Mouse (Mus musculus) MEL (cell line): ENCODE data around the gene Josd2. TPM values are rescaled to one million over a fixed set of nuclear protein-coding genes. Genes with fewer than 3 reads are reported as not detected.

Experiments
- DNase-seq: peaks from one replicate; pipeline ENCODE4 v3.0.0; 2011; ENCODE audit warnings: low read depth, low spot score
- H3K27ac ChIP-seq: 2 replicates; pipeline ENCODE4 v1.5.1; 2012; ENCODE audit warnings: low read depth, mild to moderate bottlenecking, control low read depth, low read length, moderate library complexity; ENCODE audit not compliant: control insufficient read depth
- H3K27me3 ChIP-seq, 2 experiments: fragments of 150-350 bp in 1 of 2; sonication (generic) in 1 of 2; 2 replicates each; pipeline ENCODE4 v1.6.1; 2012; ENCODE audit warnings: low read length in 2 of 2, mild to moderate bottlenecking in 2 of 2, improper control_type of control experiment in 1 of 2, moderate library complexity in 1 of 2; ENCODE audit not compliant: insufficient read depth in 2 of 2, control insufficient read depth in 1 of 2
- H3K36me3 ChIP-seq, 2 experiments: 2 replicates each; pipeline ENCODE4 v1.6.1; 2012 to 2014; ENCODE audit warnings: low read length in 2 of 2, improper control_type of control experiment in 1 of 2, inconsistent platforms in 1 of 2, mild to moderate bottlenecking in 1 of 2; ENCODE audit not compliant: insufficient read depth in 2 of 2, control insufficient read depth in 1 of 2
- H3K4me1 ChIP-seq, 2 experiments: fragments of 150-350 bp in 1 of 2; sonication (generic) in 1 of 2; 2 replicates each; pipeline ENCODE4 v1.6.1; 2012; ENCODE audit warnings: low read length in 2 of 2, improper control_type of control experiment in 1 of 2, mild to moderate bottlenecking in 1 of 2; ENCODE audit not compliant: insufficient read depth in 2 of 2, control insufficient read depth in 1 of 2
- H3K4me3 ChIP-seq, 2 experiments: fragments of 150-350 bp in 1 of 2; sonication (generic) in 1 of 2; 2 replicates each; pipeline ENCODE4 v1.5.1; 2012; ENCODE audit warnings: low read depth in 2 of 2, low read length in 2 of 2, mild to moderate bottlenecking in 2 of 2, moderate library complexity in 2 of 2, control low read depth in 1 of 2, improper control_type of control experiment in 1 of 2; ENCODE audit not compliant: control insufficient read depth in 1 of 2, insufficient read depth in 1 of 2
- H3K79me2 ChIP-seq: 2 replicates; pipeline ENCODE4 v1.6.1; 2012; ENCODE audit warnings: mild to moderate bottlenecking, low read length, moderate library complexity; ENCODE audit not compliant: control insufficient read depth, poor library complexity, insufficient read depth
- H3K9ac ChIP-seq: 2 replicates; pipeline ENCODE4 v1.6.1; 2012; ENCODE audit warnings: low read depth, mild to moderate bottlenecking, control low read depth, low read length, moderate library complexity; ENCODE audit not compliant: control insufficient read depth, poor library complexity, severe bottlenecking
- H3K9me3 ChIP-seq: fragments of 150-350 bp; sonication (generic); replicated peaks from 2 replicates; pipeline ENCODE4 v1.6.1; 2012; ENCODE audit warnings: mild to moderate bottlenecking, low read length, improper control_type of control experiment, moderate library complexity; ENCODE audit not compliant: insufficient read depth
- CHD2 ChIP-seq: IDR thresholded peaks from 2 replicates; pipeline ENCODE4 v1.6.1; 2011; ENCODE audit warnings: low read length, improper control_type of control experiment
- CTCF ChIP-seq, 3 experiments: IDR thresholded peaks in 2 of 3; conservative IDR thresholded peaks in 1 of 3; 2 replicates each; pipeline ENCODE4 v1.5.1; 2011 to 2012; ENCODE audit warnings: low read length in 3 of 3, low read depth in 2 of 3, mild to moderate bottlenecking in 2 of 3, improper control_type of control experiment in 1 of 3, inconsistent platforms in 1 of 3, mixed read lengths in 1 of 3, moderate library complexity in 1 of 3; ENCODE audit not compliant: control insufficient read depth in 1 of 3, insufficient read depth in 1 of 3, poor library complexity in 1 of 3, severe bottlenecking in 1 of 3
- ELF1 ChIP-seq: IDR thresholded peaks from 2 replicates; pipeline ENCODE4 v1.6.1; 2014; ENCODE audit warnings: low read depth, mild to moderate bottlenecking, inconsistent platforms, low read length, improper control_type of control experiment, moderate library complexity
- EP300 ChIP-seq, 2 experiments: IDR thresholded peaks; 2 replicates each; pipeline ENCODE4 v1.6.1; 2011; ENCODE audit warnings: improper control_type of control experiment in 2 of 2, low read length in 2 of 2, low read depth in 1 of 2, mild to moderate bottlenecking in 1 of 2
- HCFC1 ChIP-seq: IDR thresholded peaks from 2 replicates; pipeline ENCODE4 v1.6.1; 2012; ENCODE audit warnings: low read depth, mild to moderate bottlenecking, inconsistent platforms, low read length, improper control_type of control experiment, moderate library complexity
- MAZ ChIP-seq: IDR thresholded peaks from 2 replicates; pipeline ENCODE4 v1.6.1; 2012; ENCODE audit warnings: low read depth, mild to moderate bottlenecking, inconsistent platforms, low read length, improper control_type of control experiment
- MEF2A ChIP-seq: IDR thresholded peaks from 2 replicates; pipeline ENCODE4 v1.6.1; 2014; ENCODE audit warnings: low read depth, mild to moderate bottlenecking, inconsistent platforms, low read length, improper control_type of control experiment; ENCODE audit not compliant: poor library complexity, insufficient replicate concordance, severe bottlenecking; ENCODE audit errors: extremely low read depth
- MXI1 ChIP-seq: IDR thresholded peaks from 2 replicates; pipeline ENCODE4 v1.6.1; 2011; ENCODE audit warnings: mild to moderate bottlenecking, low read depth, low read length, improper control_type of control experiment
- MYB ChIP-seq: IDR thresholded peaks from 2 replicates; pipeline ENCODE4 v1.6.1; 2011; ENCODE audit warnings: mild to moderate bottlenecking, low read depth, low read length, improper control_type of control experiment
- POLR2A ChIP-seq, 2 experiments: IDR thresholded peaks; 2 replicates each; pipeline ENCODE4 v1.6.1; 2011 to 2012; ENCODE audit warnings: low read length in 2 of 2, mild to moderate bottlenecking in 2 of 2, control low read depth in 1 of 2, improper control_type of control experiment in 1 of 2, low read depth in 1 of 2, moderate library complexity in 1 of 2; ENCODE audit not compliant: control insufficient read depth in 1 of 2, insufficient read depth in 1 of 2, poor library complexity in 1 of 2
- POLR2AphosphoS2 ChIP-seq: IDR thresholded peaks from 2 replicates; pipeline ENCODE4 v1.6.1; 2011; ENCODE audit warnings: low read length, improper control_type of control experiment
- POLR2AphosphoS5 ChIP-seq: IDR thresholded peaks from 2 replicates; pipeline ENCODE4 v1.6.1; 2012; ENCODE audit warnings: low read depth, borderline replicate concordance, mild to moderate bottlenecking, inconsistent platforms, low read length, moderate library complexity, mixed read lengths
- RAD21 ChIP-seq: IDR thresholded peaks from 2 replicates; pipeline ENCODE4 v1.6.1; 2011; ENCODE audit warnings: mild to moderate bottlenecking, low read depth, low read length, improper control_type of control experiment
- RCOR1 ChIP-seq: IDR thresholded peaks from 2 replicates; pipeline ENCODE4 v1.6.1; 2012; ENCODE audit warnings: low read depth, mild to moderate bottlenecking, inconsistent platforms, low read length, improper control_type of control experiment
- SIN3A ChIP-seq: IDR thresholded peaks from 2 replicates; pipeline ENCODE4 v1.6.1; 2012; ENCODE audit warnings: low read length, improper control_type of control experiment, inconsistent platforms
- TAL1 ChIP-seq: IDR thresholded peaks from 2 replicates; pipeline ENCODE4 v1.6.1; 2012; ENCODE audit warnings: mild to moderate bottlenecking, inconsistent platforms, low read length, moderate library complexity, mixed read lengths
- USF2 ChIP-seq, 2 experiments: IDR thresholded peaks; 2 replicates each; pipeline ENCODE4 v1.6.1; 2011 to 2012; ENCODE audit warnings: improper control_type of control experiment in 2 of 2, low read length in 2 of 2, borderline replicate concordance in 1 of 2, inconsistent platforms in 1 of 2, low read depth in 1 of 2, mild to moderate bottlenecking in 1 of 2; ENCODE audit not compliant: insufficient read depth in 1 of 2
- polyA plus RNA-seq, 2 experiments: library from polyadenylated mRNA; stranded (reverse) in 1 of 2; unstranded in 1 of 2; fragments of >175 nt in 1 of 2; fragments of >200 nt in 1 of 2; gene quantifications; 2 replicates each; pipeline versions ENCODE4 v1.2.1 to v1.2.4; 2012; ENCODE audit warnings: low replicate concordance in 2 of 2, low read depth in 1 of 2; ENCODE audit not compliant: insufficient read length in 2 of 2, insufficient read depth in 1 of 2, missing spikeins in 1 of 2
- total RNA-seq: library from RNA; depleted of rRNA; stranded (reverse); fragments of 300-350 nt; gene quantifications from 2 replicates; pipeline ENCODE4 v1.2.3, GENCODE M21; 2012

The Josd2 gene
- total and polyA plus RNA-seq, 3 experiments, result 95.5 to 141 TPM; not detected in 1

- Histone ChIP-seq H3K4me3 (peak overlapping the region; percentile 45 to 72), H3K79me2 (peaks cover 15% of the 10 kb centered on the region), H3K27me3 (no peaks in the 10 kb centered on the region), H3K36me3 (peaks cover 0 to 4% of the 10 kb centered on the region in 2 experiments; a peak in 3 of 4 replicates), H3K9ac (peak overlapping the region; percentile 59), H3K27ac (peak overlapping the region; percentile 30; the same call in 1 of the 2 replicates), H3K4me1 (peaks cover 0 to 12% of the 10 kb centered on the region in 2 experiments; a peak in 2 of 4 replicates), H3K9me3 (no peaks in the 10 kb centered on the region)
- TF ChIP-seq MEF2A (no peak), SIN3A (no peak), CTCF (IDR thresholded peaks at IDR 0.05 in 2 of 3, conservative IDR thresholded peaks at IDR 0.05 in 1 of 3; ENCODE audit: control insufficient read depth in 1 of 3, insufficient read depth in 1 of 3, low read depth in 2 of 3, low read length in 3 of 3, poor library complexity in 1 of 3, severe bottlenecking in 1 of 3) (0 out of 6 replicates have a peak, but pooled peaks of 1 of the 3 experiments have one; percentile 3), TAL1 (no peak), POLR2A (IDR thresholded peaks at IDR 0.05; ENCODE audit: control insufficient read depth in 1 of 2, insufficient read depth in 1 of 2, low read depth in 1 of 2, low read length in 2 of 2, poor library complexity in 1 of 2) (peak in 1 of 2 experiments; percentile 8; a peak in 1 of 4 replicates), RAD21 (no peak)
- DNase-seq, result no peak
Observed at GRCm38 (mm10) chr7:44496771-44497109, 29.0 kb downstream of the Josd2 start.

DNA sequence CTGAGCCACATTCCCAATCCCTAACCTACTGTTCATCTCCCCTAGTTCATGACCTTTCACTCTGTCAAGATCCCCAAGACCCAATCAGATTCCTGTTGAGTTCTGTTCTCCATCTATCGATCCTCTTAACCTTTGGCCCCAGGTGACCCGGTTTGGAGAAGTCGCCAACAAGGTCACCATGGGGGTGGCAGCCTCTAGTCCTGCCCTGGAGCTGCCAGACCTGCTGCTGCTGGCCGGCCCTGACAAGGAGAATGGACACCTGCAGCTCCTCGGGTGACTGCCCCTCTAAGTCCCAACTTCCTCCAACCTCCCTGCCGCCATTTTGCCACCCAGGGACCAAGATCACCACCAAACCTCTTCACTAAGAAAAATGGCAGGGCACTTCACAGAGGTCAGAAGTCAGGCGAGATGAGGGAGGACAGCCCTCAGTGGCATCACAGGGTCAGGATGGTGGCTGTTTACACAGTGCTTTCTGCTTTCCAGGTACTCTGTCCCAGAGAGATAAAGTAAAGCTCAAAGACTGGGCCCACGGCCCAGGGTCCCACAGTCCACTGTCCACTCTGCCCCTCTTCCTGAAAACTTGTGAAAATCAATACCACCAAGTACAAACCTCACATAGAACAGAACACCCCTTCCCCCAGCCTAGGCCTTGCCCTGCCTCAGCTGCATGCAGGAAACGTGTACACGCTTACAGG, 29.7 kb downstream of the Josd2 start:
- Histone ChIP-seq H3K36me3 (peaks cover 0 to 4% of the 10 kb centered on the region in 2 experiments; a peak in 3 of 4 replicates), H3K27ac (no peak overlapping the region), H3K79me2 (peaks cover 15% of the 10 kb centered on the region), H3K4me1 (peaks cover 0 to 12% of the 10 kb centered on the region in 2 experiments; a peak in 2 of 4 replicates), H3K27me3 (no peaks in the 10 kb centered on the region), H3K4me3 (peak overlapping the region in 1 of 2 experiments; percentile 45; a peak in 1 of 4 replicates), H3K9ac (no peak overlapping the region), H3K9me3 (no peaks in the 10 kb centered on the region)
- TF ChIP-seq MYB (no peak), RCOR1 (no peak), MXI1 (no peak), MAZ (no peak), POLR2AphosphoS2 (no peak), ELF1 (no peak), EP300 (IDR thresholded peaks at IDR 0.05; ENCODE audit: low read depth in 1 of 2, low read length in 2 of 2) (no peak)
- DNase-seq, result no peak

- Histone ChIP-seq H3K27me3 (no peaks in the 10 kb centered on the region), H3K4me1 (peaks cover 0 to 12% of the 10 kb centered on the region in 2 experiments; a peak in 2 of 4 replicates), H3K27ac (no peak overlapping the region), H3K9ac (no peak overlapping the region), H3K79me2 (peaks cover 15% of the 10 kb centered on the region), H3K9me3 (no peaks in the 10 kb centered on the region), H3K36me3 (peaks cover 0 to 4% of the 10 kb centered on the region in 2 experiments; a peak in 3 of 4 replicates), H3K4me3 (no peak overlapping the region)
- TF ChIP-seq HCFC1 (no peak), POLR2AphosphoS5 (no peak), USF2 (IDR thresholded peaks at IDR 0.05; ENCODE audit: borderline replicate concordance in 1 of 2, insufficient read depth in 1 of 2, low read depth in 1 of 2, low read length in 2 of 2) (no peak), MAZ (no peak), CHD2 (no peak)
- no peak for DNase-seq
Observed at GRCm38 (mm10) chr7:44498922-44499321, 31.1 kb downstream of the Josd2 start.
